Mouse (Mus musculus): ENCODE results near the gene Ceacam20.
A peak's percentile ranks its signal among the peaks of the same experiment; 100 is the strongest.
"Not testable (repeated sequence)": the region's sequence is repeated elsewhere in the genome, so short reads cannot be mapped to it uniquely, and the experiment has no call there.

Ceacam20 gene

DNA sequence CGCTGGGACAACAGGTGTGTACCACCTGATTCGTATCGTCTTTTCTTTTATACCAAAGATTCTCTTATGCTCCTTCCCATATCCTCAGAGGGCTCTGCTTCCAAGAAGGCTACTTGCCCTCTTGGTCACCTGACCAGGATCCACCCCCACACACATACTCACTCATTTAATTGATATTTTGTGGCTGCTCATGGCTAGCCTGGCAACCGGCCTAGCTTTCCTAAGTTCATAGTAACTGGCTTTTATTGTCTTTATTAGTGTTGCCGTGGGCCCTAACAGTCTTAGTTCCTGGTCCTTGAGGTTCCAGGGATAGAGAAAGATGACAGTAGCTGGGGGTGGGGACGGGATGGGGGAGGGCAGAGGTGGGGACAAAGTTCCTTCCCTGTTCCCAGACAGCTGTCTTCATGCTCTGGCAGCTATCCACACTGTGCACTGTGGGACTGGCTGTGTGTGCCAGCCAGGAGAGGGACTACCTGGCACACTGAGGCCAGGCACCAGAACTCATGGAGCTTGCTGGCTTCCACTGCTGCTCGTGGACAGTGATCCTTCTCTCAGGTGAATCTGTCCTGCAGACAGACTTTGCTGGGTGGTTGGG lies at the start of gene Ceacam20:
Gene Ceacam20 (plus strand): TSS at position 428 of the 595 bp plus-strand sequence.
- no peak for DNase-seq

DNA sequence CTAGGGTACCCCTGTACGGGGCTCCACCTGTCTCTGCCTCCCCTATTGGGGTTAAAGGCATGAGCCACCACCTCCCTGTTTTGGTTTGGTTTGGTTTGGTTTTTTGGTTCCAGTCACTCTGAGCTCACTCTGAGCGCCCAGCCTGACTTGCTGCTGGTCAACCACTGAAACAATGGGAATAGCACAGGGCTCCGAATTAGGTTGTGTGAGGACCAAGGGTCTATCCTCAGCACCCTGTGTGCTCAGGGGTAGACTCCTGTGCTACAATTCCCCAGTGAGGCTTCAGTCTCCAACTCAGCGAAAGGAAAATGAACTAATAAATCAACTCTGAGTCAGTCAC lies 45.1 kb upstream of the Ceacam20 start:
- no peak for DNase-seq

DNA sequence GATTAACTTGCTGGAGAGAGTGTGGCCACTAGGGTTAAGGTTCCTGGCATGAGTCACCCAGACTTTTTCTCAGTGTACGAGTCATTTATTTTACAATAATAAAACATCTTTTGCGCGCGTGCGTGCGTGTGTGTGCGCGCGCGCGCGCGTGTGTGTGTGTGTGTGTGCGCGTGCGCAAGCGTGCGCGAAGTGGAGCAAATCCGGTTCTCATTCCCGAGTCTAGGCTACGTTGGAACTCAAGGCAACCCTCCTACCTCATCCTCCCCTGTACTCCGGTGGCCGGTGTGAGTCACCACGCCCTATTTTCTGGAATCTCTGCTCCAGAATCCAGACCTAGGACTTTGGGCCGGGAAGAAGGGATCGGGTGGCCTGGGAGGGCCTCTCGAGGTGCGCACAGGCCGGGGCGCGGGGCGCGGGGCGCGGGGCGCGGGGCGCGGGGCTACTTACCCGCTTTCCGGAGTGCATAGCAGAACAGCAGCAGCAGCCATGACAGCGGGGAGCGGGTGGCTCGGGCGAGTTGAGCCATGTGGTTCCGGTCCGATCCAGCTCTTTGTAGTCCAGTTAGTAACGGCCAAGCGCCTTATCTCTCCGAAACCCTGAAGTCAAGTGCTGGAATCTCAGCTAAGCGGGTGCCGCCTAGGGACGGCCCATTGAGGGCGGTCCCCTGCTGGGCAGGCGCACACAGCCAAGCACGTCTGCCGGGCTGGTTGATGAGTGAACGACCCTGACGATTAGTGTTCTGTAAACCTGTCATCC lies 44.5 kb upstream of the Ceacam20 start, which contains the start of gene Pvr:
Gene Pvr (minus strand): TSS at position 655 of the 756 bp plus-strand sequence.
- peak; percentile 47 to 76 for DNase-seq

DNA sequence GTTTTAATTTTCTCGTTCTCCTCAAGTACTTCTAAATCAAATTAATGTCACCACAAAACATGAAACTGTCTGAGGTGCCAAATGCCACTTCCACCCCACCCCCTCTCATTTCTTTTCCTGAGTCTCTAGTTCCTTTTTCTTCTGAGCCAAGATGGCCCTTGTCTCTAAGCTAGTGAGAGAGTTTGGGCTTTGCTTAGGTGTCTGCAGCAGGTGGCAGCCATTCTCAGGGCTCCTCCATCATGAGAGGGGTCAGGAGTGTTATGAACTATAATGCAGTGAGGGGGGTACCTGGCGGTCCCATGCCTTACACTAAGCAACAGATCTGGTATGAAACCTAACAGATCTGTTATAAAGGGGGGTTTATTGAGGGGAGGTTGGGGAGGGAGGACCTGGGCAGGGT lies 41.9 kb upstream of the Ceacam20 start:
- DNase-seq, result no peak

DNA sequence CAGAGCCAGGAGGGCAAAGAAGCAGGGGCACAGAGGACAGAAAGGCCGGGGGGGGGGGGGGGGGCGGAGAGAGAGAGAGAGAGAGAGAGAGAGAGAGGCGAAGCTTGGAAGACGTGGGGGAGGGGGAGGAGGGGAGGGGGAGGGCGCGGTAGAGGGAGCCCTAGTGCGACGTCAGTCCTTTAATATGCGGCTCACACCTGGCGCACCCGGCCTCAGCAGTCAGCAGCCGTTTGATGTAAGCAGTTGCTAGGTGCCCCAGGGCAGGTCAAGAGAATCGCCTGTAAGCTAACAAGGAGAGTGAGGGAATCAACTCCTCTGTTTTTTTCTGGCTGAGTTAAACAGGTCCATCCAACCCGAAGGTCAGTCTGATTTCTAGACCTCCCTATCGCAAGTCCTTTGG lies 41.4 kb upstream of the Ceacam20 start:
- no peak for DNase-seq

DNA sequence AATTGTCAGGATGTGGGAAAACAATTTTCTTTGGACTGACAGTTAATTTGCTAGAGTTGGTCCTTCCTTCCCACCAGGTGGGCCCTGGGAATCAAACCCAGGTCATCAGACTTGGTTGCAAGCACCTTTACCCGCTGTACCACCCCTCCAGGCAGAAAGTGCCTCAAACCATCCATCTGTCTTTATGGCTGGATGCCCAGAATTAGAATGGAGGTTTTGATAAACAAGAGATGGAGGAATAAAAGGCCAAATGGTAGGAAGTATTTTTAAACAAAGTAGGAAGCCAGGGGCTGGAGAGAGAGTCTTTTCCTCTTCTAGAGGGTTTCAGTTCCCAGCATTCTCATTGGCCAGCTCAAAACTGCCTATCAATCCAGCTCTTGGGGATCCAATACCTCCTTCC lies 39.8 kb upstream of the Ceacam20 start:
- DNase-seq, result no peak

DNA sequence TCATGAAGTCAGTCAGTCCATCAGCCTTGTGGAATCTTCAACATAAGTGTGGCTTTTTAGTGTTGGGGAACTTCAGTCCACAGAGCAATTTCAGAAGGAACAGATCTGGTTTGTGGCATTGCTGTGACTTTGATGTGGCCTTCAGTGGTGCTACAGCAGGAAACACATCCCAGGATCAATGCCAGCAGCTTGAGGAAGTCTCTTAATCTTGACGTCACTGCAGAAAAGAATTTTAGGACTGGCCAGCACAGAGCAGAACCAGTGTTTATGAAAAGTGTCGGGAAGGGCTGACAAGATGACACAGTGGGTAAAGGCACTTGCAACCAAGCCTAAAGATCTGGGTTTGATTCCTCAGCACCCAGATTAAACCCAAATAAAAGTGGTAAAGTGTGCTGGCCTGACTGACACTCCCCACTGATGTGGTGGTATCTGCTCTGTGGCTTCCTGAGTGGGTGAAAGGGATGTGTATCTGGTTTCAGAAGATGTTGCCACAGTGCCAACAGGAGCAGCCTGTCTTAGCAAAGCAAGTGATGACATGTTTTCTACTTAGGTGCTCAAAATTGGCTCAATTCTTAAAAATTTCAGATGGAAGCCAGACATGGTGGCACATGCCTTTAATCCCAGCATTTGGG lies 38.2 kb upstream of the Ceacam20 start:
- DNase-seq, result no peak

DNA sequence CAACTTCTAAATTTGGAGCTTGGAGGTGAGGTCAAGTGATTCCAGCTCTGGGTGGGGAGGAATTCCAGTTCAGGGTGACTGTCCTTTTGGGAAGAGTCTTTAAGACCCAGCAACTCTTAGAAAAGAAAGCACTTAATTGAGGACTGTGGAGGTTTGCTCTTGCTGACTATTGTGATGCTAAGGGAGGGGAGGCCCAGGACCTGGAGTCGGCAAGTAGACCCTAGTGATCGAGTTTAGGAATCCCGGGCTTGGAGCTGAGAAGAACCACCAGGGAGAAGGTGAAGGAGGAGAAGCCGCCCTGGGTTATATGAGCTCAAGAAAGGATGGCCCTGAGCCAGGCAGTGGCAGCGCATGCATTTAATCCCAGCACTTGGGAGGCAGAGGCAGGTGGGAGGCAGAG lies 36.7 kb upstream of the Ceacam20 start:
- no peak for DNase-seq

DNA sequence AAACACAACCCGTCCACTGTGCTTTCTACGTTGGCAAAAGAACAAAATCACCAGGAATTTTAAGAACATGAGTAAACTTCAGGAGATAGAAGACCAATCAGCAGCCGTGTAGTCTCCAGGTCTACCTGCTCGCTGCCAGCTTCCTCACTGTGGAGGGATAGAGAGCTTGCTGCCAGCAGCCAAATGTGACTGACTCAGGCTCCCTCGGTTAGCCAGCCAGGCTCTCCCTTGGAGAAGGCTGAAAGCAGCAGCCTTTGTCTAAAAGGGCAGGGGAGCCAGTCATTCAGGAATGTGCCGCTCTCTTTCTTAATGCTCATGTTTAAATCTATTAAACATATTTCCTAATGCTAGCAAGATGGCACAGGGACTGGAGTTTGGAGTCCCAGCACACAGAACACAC lies 34.7 kb upstream of the Ceacam20 start:
- not testable (repeated sequence) for DNase-seq

DNA sequence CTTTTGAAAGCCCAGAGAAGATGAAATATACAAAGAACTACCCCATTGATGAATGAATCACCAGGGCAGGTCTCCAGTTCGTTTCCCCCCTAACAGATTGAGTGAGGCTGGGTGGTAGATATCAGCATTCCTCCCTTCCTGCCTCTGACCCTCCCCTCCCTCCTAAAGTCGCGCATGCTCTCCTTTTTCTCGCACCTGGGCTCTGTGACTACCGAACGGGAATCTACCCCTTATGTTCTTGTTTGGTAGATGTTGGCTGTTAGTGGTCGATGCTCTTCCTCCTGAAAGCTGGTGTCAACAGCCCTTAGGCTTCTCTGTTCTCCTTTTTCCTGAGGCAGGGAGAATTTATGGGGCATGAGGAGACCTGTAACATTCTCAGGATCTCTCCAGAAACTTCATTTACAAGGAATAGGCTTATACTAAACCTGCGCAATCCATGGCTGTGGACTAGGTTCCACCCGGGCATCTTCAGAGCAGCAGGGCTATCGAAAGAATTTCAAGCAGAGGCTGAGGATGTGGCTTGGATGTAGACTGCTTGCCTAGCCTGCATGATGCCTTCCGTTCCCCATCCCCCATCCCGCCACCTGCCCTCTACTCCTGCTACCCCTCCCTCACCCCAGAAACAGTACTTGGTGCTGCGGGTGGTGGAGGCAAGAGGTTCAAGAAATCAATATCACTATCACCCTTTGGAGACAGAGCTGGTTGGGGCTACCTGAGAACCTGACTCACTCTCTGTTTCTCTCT lies 32.9 kb upstream of the Ceacam20 start:
- peak in 1 of 2 experiments; percentile 16 for DNase-seq

DNA sequence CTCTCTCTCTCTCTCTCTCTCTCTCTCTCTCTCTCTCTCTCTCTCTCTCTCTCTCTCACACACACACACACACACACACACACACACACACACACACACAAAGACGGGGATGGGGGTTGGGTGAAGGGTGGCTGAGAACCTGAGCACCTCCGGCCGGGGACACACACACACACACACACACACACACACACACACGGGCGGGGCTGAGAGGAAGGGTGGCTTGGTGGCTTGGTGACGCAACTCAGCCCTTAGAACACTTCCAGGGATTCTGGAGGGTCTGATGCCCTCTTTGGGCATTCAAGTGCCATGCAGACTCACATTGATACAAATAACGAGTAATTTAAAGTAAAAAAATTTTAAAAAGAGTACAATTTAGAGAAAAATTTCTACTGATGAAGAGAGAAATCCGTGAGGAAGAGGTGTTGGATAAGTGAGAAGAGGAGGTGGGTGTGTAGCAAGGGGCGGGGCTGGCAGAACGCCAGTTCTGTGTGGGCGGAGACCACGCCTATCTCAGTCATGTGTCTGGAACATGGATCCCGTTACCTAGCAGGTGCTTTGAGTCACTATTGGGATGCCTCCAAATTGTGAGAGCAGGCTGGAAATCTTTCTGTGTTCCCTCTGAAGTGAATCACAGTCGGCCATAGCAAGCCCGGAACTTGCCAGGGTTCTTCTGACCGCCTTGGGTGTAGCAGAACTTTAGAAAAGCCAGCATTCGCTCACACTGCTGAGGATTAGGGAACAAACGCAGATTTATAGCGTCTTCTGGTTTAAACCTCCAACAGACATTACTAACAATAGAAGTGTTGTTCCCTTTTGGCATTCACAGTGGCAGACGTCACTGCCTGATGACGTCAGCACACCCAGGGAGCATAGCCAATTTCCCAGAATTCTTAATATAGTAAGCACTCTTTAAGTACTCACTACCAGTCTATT lies 32.1 kb upstream of the Ceacam20 start:
- DNase-seq, result peak; percentile 38 to 60

DNA sequence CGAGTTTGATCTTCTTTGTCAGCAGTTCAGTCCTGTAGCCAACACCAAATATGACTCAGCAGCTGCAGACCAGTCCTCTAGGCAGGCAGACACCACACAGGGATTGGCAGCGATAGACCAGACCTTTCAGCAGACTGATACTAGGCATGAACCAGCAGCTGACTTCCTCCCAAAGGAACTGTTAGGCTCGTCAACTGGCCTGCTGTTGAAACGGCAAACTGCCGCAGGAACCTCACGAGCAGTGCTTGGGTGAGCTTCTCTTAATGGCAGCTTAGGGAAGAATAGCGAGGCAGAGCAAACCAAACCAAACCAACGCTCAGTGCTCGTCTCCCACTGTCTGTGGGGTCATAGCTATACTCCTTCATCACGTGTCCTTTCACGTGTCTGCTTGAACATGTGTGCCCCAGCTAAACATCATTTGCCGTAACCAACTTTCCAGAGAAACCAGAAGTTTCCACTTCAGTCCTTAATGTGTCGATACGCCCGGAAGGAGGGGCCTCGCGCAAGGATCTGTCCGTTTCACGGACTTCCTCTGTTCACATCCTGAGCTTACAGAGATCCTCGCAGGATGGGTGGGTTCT lies 30.0 kb upstream of the Ceacam20 start:
- no peak for DNase-seq

DNA sequence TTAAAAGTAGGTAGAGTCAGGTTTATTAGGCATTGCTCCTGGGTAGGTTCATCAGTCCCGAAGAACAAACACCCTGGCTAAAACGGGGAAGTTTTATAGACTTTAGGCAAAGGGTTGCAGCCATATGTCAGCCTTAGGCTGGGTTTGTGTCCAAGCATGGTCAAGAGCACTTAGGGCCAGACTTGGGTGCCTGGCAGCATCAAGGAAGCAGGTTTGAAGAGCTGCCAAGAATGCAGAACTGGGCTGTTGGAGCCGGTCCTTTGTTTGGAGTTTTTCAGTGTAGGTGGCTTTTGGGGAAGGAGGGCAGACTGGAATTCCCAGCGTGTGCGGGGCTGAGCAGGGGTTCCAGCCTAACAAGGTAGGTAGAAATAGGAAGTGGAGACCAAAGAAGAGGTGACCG lies 29.3 kb upstream of the Ceacam20 start:
- no peak for DNase-seq

DNA sequence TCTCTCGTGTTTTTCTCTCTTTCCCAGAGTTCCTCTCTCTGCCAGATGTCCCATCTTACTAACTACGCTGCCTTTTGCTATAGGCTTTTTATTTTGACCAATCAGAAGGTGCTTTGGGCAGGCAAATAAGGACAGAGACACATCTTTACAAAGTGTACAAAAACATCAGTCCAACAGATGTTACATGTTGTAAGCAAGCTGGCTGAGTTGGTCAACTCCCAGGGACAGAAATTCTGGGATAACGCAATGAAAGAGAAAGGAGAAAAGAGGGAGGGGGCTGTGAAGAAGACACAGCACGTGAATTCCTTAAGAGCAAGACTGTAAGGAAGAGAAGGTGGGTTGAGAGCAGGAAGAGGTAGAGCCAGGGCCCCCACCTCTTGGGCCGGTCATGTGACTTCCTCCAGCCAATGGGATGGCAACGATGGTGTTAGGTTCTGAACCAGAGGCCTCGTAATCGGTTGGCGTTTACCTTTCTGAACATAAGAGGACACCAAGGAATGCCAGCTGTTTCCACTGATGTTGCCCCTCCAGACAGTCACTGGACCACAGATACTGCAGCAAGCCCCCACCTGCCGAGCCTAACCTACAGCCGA lies 27.9 kb upstream of the Ceacam20 start:
- no peak for DNase-seq

DNA sequence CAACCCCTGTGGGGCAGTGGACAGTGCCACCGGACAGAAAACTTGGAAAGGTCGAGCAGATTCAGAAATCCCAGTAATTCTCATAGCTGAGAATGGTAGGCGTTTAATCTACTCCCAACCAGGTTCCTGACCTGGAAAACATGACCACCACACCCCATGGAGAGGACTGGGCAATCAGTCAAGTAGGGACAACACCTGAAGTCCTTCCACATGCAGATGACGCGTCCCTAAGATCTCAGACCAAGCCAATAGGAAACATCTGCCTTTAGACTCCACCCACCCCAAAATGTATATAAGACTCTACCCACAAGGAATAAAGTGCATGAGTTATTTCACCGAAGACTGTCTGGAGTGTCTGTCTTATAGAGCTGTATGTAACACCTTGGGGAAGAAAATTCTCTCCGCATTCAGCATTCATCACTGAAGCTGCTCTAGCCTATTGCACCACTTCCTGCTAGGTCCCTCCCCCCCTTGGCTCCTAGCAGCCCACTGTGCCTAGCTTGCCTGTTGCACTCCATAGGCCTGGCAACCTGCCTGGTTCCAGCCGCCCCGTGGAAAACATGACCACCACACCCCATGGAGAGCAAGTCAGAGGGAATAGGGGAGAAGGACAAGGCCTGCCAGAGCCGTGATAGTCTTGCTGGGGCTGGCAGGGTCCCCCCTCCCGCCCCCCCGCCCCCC lies 25.5 kb upstream of the Ceacam20 start:
- peak in 1 of 2 experiments; percentile 17 for DNase-seq

DNA sequence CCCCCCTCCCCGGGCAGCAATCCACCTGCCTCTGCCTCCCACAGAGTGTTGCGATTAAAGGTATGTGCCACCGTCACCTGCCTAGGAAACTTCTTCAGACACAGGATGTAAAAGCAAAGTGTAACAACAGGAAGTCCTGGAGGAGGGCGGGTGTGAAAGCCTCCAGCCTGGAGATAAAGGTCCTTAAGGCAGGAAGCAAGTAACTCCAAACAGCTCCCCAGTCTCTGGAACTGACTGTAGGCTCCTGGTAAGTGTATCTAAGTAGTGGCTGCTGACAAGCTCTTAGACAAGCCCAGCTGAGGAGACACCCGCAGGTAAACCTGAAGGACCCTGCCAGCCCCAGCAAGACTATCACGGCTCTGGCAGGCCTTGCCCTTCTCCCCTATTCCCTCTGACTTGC lies 25.0 kb upstream of the Ceacam20 start:
- no peak for DNase-seq

DNA sequence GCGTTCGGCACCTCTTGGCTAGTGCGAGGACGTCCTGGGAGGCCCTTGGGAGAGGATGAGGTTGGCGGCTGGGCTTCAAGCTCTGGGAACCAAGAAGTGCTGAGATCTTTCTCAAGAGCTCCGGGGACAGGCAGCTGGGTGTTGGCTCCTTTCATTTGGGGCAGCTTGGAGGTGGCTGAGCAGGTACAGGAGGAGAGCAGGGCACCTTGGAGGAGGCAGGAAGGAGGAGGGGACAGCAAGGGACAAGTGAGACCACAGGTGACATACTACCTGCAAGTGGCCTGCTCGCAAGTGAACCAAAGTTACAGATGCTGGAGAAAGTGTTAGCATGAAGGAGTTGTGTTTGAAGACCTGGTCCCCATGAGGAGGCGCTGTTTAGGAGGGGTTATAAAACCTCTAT lies 20.5 kb upstream of the Ceacam20 start:
- DNase-seq, result no peak

DNA sequence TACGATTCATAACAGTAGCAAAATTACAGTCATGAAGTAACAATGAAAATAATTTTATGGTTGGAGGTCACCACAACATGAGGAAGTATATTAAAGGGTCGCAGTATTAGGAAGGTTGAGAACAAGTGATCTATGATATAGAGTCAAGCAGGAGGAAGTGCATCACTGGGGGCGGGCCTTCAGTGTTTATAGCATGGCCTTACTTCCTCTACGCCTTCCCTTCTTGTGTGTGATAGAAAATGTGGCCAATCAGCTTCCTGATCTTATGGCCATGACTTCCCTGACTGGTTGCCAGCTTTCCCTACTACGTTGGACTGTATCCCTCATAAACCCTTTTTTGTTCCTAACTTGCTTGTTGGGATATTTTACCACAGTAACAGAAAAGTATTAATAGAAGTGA lies 20.0 kb upstream of the Ceacam20 start:
- no peak for DNase-seq

DNA sequence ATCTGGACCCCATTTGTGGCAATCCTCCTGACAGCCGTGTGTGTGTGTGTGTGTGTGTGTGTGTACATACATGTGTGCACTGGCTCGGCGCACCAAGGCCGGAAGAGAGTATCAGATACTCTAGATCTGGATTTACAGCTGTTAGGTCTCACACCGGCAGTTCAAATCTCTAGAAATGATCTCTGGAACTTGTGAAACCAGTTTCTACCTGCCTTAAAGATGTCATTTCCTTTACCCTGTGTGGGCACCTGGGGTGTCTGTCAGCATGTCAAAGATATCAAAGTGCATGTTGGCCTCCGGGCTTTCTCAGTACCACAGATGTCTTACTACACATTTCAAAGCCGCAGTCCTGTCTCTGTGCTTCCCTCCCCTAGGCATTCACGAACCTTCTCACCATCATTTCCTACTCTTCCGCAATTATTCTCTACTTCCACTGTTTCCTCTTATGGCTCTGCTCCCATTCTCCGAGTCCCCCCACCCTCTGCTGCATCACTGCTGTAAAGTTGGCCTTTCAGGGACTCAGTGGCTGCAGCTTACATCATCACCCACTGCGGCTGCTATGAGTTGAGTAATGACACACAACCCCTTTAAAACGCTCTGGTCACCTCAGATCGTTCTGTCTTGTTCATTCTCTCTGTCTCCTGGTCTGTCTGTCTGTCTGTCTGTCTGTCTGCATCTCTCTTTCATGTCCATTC lies 19.2 kb upstream of the Ceacam20 start:
- no peak for DNase-seq

DNA sequence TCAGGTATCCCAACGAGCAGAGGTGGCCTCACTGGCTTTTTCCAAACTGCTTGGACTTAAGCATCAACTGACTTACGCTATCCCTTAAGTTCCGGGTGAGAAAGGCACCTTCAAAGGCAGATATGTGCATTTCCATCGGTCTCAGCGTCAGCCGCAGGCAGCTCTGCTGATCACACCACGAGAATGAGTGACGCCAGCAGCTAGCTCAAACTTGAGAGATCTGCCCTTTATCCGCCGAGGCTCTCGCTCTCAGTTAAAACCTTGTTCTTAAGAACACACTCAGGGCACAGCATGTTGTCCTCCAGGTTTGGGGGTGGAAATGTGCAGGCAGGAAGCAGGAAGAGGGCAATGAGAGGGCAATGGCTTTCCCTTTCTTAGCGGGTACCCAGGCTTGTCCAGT lies 16.3 kb upstream of the Ceacam20 start:
- no peak for DNase-seq

All from cerebellum, adult 18-20 months (tissue).